Mouse (Mus musculus): ENCODE data around the gene Lats2. TPM values are rescaled to one million over a fixed set of nuclear protein-coding genes. Genes with fewer than 3 reads are reported as not detected.
A peak's percentile ranks its signal among the peaks of the same experiment; 100 is the strongest.
"Not testable (repeated sequence)": the region's sequence is repeated elsewhere in the genome, so short reads cannot be mapped to it uniquely, and the experiment has no call there.

Lats2 gene
- total and polyA plus RNA-seq, 3 experiments = 1.1 to 4.0 (median 1.5) TPM

DNA sequence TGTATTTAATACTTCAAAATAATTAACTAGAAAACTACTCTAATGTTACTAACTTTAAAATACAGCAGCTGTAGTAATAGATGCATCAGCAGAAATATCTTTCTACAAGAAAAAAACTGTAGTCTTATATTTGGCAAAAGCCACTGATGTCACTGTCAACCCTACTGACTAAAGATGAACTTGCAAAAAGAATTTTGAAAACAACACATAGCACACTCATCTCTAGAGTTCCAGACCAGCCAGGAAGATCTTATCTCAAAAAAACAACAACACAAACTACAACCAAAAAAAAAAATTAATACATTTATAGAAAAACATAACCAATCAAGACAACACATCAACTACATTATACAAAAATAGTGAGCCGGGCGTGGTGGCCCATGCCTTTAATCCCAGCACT is 100.7 kb downstream of the Lats2 start:
- Histone ChIP-seq H3K79me2 (replicated peaks; ENCODE audit: control insufficient read depth, extremely low read depth, insufficient read depth, poor library complexity, severe bottlenecking) (peaks cover 86% of the 10 kb centered on the region), H3K27me3 (replicated peaks) (no peaks in the 10 kb centered on the region), H3K4me3 (replicated peaks in 1 of 3; ENCODE audit: low read depth in 2 of 3, low read length in 2 of 3, poor library complexity in 1 of 3) (no peak overlapping the region), H3K4me2 (ENCODE audit: insufficient read depth, low read depth, poor library complexity, severe bottlenecking) (no peak overlapping the region), H3K9me3 (replicated peaks; ENCODE audit: low read length) (no peaks in the 10 kb centered on the region), H3K36me3 (replicated peaks in 1 of 2; ENCODE audit: control insufficient read depth in 1 of 2, insufficient read depth in 1 of 2, low read length in 1 of 2) (peaks cover 5 to 45% of the 10 kb centered on the region in 2 experiments), H3K9ac (ENCODE audit: insufficient read depth, low read depth) (no peak overlapping the region), H3K4me1 (ENCODE audit: control insufficient read depth in 1 of 2, insufficient read depth in 2 of 2) (peaks cover 2 to 18% of the 10 kb centered on the region in 2 experiments; a peak in 3 of 4 replicates), H3K27ac (ENCODE audit: insufficient read depth, low read depth) (no peak overlapping the region)
- TF ChIP-seq MAX (IDR thresholded peaks at IDR 0.05; ENCODE audit: low read length) = no peak
- TF ChIP-seq RCOR1 (conservative IDR thresholded peaks at IDR 0.05; ENCODE audit: low read depth, low read length) = no peak
- no peak for TF ChIP-seq E2F4 (IDR thresholded peaks at IDR 0.05; ENCODE audit: insufficient replicate concordance, low read depth, low read length)
- dilution Hi-C loops (cut with MboI; ENCODE audit: extremely low pct_ligation_motif_present, extremely low pct_unique_long_range_greater_than_20kb, low sequenced_read_pairs) = no loop called here
- DNase-seq (ENCODE audit: extremely low read depth) = no peak
- in situ Hi-C loops (cut with MboI; ENCODE audit: low pct_ligation_motif_present, low pct_unique_long_range_greater_than_20kb, low sequenced_read_pairs) = no loop called here

DNA sequence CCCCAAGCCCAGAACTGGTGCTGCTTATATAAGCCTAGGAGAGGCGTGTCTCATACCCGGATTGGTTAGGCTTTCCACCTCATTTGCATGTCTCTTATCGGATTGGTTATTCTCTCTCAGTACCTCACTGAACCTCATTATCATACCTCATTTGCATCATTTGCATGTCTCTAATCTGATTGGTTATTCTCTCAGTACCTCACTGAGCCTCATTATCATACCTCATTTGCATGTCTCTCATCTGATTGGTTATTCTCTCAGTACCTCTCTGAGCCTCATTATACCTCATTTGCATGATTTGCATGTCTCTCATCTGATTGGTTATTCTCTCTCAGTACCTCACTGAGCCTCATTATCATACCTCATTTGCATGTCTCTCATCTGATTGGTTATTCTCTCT is 101.7 kb downstream of the Lats2 start:
- H3K4me3 ChIP-seq (replicated peaks in 1 of 3; ENCODE audit: low read depth in 2 of 3, low read length in 2 of 3, poor library complexity in 1 of 3); H3K27ac ChIP-seq (ENCODE audit: insufficient read depth, low read depth); H3K4me2 ChIP-seq (ENCODE audit: insufficient read depth, low read depth, poor library complexity, severe bottlenecking); dilution Hi-C loops (cut with MboI; ENCODE audit: extremely low pct_ligation_motif_present, extremely low pct_unique_long_range_greater_than_20kb, low sequenced_read_pairs); in situ Hi-C loops (cut with MboI; ENCODE audit: low pct_ligation_motif_present, low pct_unique_long_range_greater_than_20kb, low sequenced_read_pairs); DNase-seq (ENCODE audit: extremely low read depth); H3K27me3 ChIP-seq (replicated peaks); H3K9me3 ChIP-seq (replicated peaks; ENCODE audit: low read length); H3K9ac ChIP-seq (ENCODE audit: insufficient read depth, low read depth); H3K4me1 ChIP-seq (ENCODE audit: control insufficient read depth in 1 of 2, insufficient read depth in 2 of 2): not testable (repeated sequence)
- H3K79me2 ChIP-seq (replicated peaks; ENCODE audit: control insufficient read depth, extremely low read depth, insufficient read depth, poor library complexity, severe bottlenecking) = peaks cover 85% of the 10 kb centered on the region
- peaks cover 4 to 49% of the 10 kb centered on the region in 2 experiments for H3K36me3 ChIP-seq (replicated peaks in 1 of 2; ENCODE audit: control insufficient read depth in 1 of 2, insufficient read depth in 1 of 2, low read length in 1 of 2)

DNA sequence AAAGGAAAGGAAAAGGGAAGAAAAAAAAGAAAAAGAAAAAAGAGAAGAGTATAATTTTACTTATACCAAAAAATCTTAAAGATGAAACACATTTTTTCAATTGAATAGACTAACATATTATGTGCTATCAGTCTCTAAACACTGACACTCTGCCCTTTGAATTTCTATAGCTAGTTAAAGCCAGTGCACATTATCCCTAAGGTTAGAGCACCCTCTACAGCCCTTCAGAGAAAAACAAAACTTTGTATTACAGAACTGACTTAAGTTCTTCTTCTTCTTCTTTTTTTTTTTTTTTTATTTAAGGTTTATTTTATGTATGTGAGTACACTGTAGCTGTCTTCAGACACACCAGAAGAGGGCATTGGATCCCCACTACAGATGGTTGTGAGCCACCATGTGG is 108.7 kb downstream of the Lats2 start:
- Histone ChIP-seq H3K36me3 (replicated peaks in 1 of 2; ENCODE audit: control insufficient read depth in 1 of 2, insufficient read depth in 1 of 2, low read length in 1 of 2) (peaks cover 4 to 62% of the 10 kb centered on the region in 2 experiments), H3K4me2 (ENCODE audit: insufficient read depth, low read depth, poor library complexity, severe bottlenecking) (no peak overlapping the region), H3K27ac (ENCODE audit: insufficient read depth, low read depth) (no peak overlapping the region), H3K4me3 (replicated peaks in 1 of 3; ENCODE audit: low read depth in 2 of 3, low read length in 2 of 3, poor library complexity in 1 of 3) (no peak overlapping the region), H3K27me3 (replicated peaks) (no peaks in the 10 kb centered on the region), H3K79me2 (replicated peaks; ENCODE audit: control insufficient read depth, extremely low read depth, insufficient read depth, poor library complexity, severe bottlenecking) (peaks cover 57% of the 10 kb centered on the region), H3K9ac (ENCODE audit: insufficient read depth, low read depth) (no peak overlapping the region), H3K4me1 (ENCODE audit: control insufficient read depth in 1 of 2, insufficient read depth in 2 of 2) (peaks cover 2 to 20% of the 10 kb centered on the region in 2 experiments; a peak in 3 of 4 replicates), H3K9me3 (replicated peaks; ENCODE audit: low read length) (no peaks in the 10 kb centered on the region)
- in situ Hi-C loops (cut with MboI; ENCODE audit: low pct_ligation_motif_present, low pct_unique_long_range_greater_than_20kb, low sequenced_read_pairs) (no loop called here), dilution Hi-C loops (cut with MboI; ENCODE audit: extremely low pct_ligation_motif_present, extremely low pct_unique_long_range_greater_than_20kb, low sequenced_read_pairs) (no loop called here)
- DNase-seq (ENCODE audit: extremely low read depth) = no peak
- TF ChIP-seq ZC3H11A (IDR thresholded peaks at IDR 0.05; ENCODE audit: low read depth, low read length) (no peak), ELF1 (IDR thresholded peaks at IDR 0.05; ENCODE audit: low read depth, low read length) (no peak), MXI1 (IDR thresholded peaks at IDR 0.05; ENCODE audit: low read depth, low read length) (no peak), ZNF384 (IDR thresholded peaks at IDR 0.05; ENCODE audit: low read depth, low read length) (0 out of 2 replicates have a peak, but pooled peaks have one; percentile 16), CTCF (conservative IDR thresholded peaks at IDR 0.05 in 1 of 2, IDR thresholded peaks at IDR 0.05 in 1 of 2; ENCODE audit: low read depth in 2 of 2, low read length in 2 of 2) (peak in 1 of 2 experiments; percentile 23; a peak in 2 of 4 replicates), ZMIZ1 (IDR thresholded peaks at IDR 0.05; ENCODE audit: low read depth, low read length) (no peak), RAD21 (IDR thresholded peaks at IDR 0.05; ENCODE audit: low read depth, low read length) (peak; percentile 20)

Data from CH12.LX (cell line).